Mouse (Mus musculus) cerebellum, postnatal 10 days (tissue): ENCODE data around the gene Eno3.

Experiments used
- DNase-seq, 2 experiments: peaks; one replicate each; pipeline ENCODE4 v3.0.0; 2021; ENCODE audit warnings: mixed read lengths in 2 of 2

Eno3 gene

GRCm38 (mm10) chr11:70683640-70684039 is 26.6 kb downstream of the Eno3 start:
- no peak for DNase-seq

GRCm38 (mm10) chr11:70686901-70687566 is 30.0 kb downstream of the Eno3 start:
- DNase-seq = peak; percentile 79 to 80

- DNase-seq = peak; percentile 97 to 98
Observed at GRCm38 (mm10) chr11:70687601-70688199, 30.7 kb downstream of the Eno3 start, which contains the start of gene Camta2. Camta2 (minus strand) TSS chr11:70688105.

GRCm38 (mm10) chr11:70688372-70688771 is 31.4 kb downstream of the Eno3 start:
- DNase-seq = peak in 1 of 2 experiments; percentile 31

GRCm38 (mm10) chr11:70689578-70689977 is 32.6 kb downstream of the Eno3 start:
- DNase-seq = peak; percentile 19 to 27

GRCm38 (mm10) chr11:70693504-70693903 is 36.5 kb downstream of the Eno3 start:
- no peak for DNase-seq

- DNase-seq = no peak
Observed at GRCm38 (mm10) chr11:70697376-70697775, 40.4 kb downstream of the Eno3 start.

GRCm38 (mm10) chr11:70699051-70699450 is 42.0 kb downstream of the Eno3 start:
- DNase-seq = no peak

- DNase-seq = peak; percentile 99
Observed at GRCm38 (mm10) chr11:70699722-70700556, 42.9 kb downstream of the Eno3 start, which contains the start of the genes Inca1 and Kif1c. Inca1 (minus strand) TSS chr11:70700155. Kif1c (plus strand) TSS chr11:70700548.

- peak; percentile 75 to 77 for DNase-seq
Observed at GRCm38 (mm10) chr11:70700613-70701012, 43.6 kb downstream of the Eno3 start.

- DNase-seq = peak in 1 of 2 experiments; percentile 28
Observed at GRCm38 (mm10) chr11:70701221-70701955, 44.4 kb downstream of the Eno3 start.

GRCm38 (mm10) chr11:70701984-70702733 is 45.2 kb downstream of the Eno3 start:
- peak in 1 of 2 experiments; percentile 12 for DNase-seq

GRCm38 (mm10) chr11:70702781-70703180 is 45.8 kb downstream of the Eno3 start:
- DNase-seq = peak; percentile 23 to 47

- DNase-seq = no peak
Observed at GRCm38 (mm10) chr11:70706127-70706526, 49.1 kb downstream of the Eno3 start.

GRCm38 (mm10) chr11:70711026-70711425 is 54.0 kb downstream of the Eno3 start:
- no peak for DNase-seq
